Mouse (Mus musculus) CH12.LX (cell line): ENCODE data around the gene Fbxl17. TPM values are rescaled to one million over a fixed set of nuclear protein-coding genes. Genes with fewer than 3 reads are reported as not detected.

ENCODE experiments used
- DNase-seq: peaks from one replicate; pipeline ENCODE4 v3.0.0-alpha.2; 2013; ENCODE audit errors: extremely low read depth
- H3K27ac ChIP-seq: 2 replicates; pipeline ENCODE4 v1.5.1; 2012; ENCODE audit warnings: low read depth, mild to moderate bottlenecking, control low read depth, moderate library complexity; ENCODE audit not compliant: insufficient read depth
- H3K27me3 ChIP-seq: replicated peaks from 2 replicates; pipeline ENCODE3; 2012; ENCODE audit warnings: inconsistent platforms
- H3K36me3 ChIP-seq, 2 experiments: replicated peaks in 1 of 2; 2 replicates each; pipeline versions ENCODE3 to v1.6.1; 2012; ENCODE audit warnings: inconsistent platforms in 1 of 2, low read length in 1 of 2, mild to moderate bottlenecking in 1 of 2, mixed read lengths in 1 of 2, moderate library complexity in 1 of 2; ENCODE audit not compliant: control insufficient read depth in 1 of 2, insufficient read depth in 1 of 2
- H3K4me1 ChIP-seq, 2 experiments: 2 replicates each; pipeline ENCODE4 v1.6.1; 2012; ENCODE audit warnings: inconsistent platforms in 1 of 2, moderate library complexity in 1 of 2; ENCODE audit not compliant: insufficient read depth in 2 of 2, control insufficient read depth in 1 of 2
- H3K4me2 ChIP-seq: 2 replicates; pipeline ENCODE4 v1.6.1; 2012; ENCODE audit warnings: low read depth, mild to moderate bottlenecking, control low read depth; ENCODE audit not compliant: poor library complexity, insufficient read depth, severe bottlenecking
- H3K4me3 ChIP-seq, 3 experiments: fragments of 150-350 bp in 1 of 3; sonication (generic) in 1 of 3; replicated peaks in 1 of 3; 2 replicates each; pipeline versions ENCODE3 to v1.5.1; 2011 to 2012; ENCODE audit warnings: low read depth in 2 of 3, low read length in 2 of 3, mild to moderate bottlenecking in 2 of 3, moderate library complexity in 2 of 3, control low read depth in 1 of 3, improper control_type of control experiment in 1 of 3, inconsistent platforms in 1 of 3, mixed read lengths in 1 of 3; ENCODE audit not compliant: poor library complexity in 1 of 3
- H3K79me2 ChIP-seq: replicated peaks from 2 replicates; pipeline ENCODE4 v1.6.1; 2012; ENCODE audit warnings: mild to moderate bottlenecking, moderate library complexity; ENCODE audit not compliant: control insufficient read depth, poor library complexity, insufficient read depth, severe bottlenecking; ENCODE audit errors: extremely low read depth
- H3K9ac ChIP-seq: 2 replicates; pipeline ENCODE4 v1.6.1; 2012; ENCODE audit warnings: low read depth, mild to moderate bottlenecking, control low read depth, moderate library complexity; ENCODE audit not compliant: insufficient read depth
- H3K9me3 ChIP-seq: replicated peaks from 2 replicates; pipeline ENCODE3; 2012; ENCODE audit warnings: low read length, inconsistent platforms, mixed read lengths
- BHLHE40 ChIP-seq: IDR thresholded peaks from 2 replicates; pipeline ENCODE4 v1.6.1; 2011; ENCODE audit warnings: mild to moderate bottlenecking, low read depth, low read length, improper control_type of control experiment
- CTCF ChIP-seq, 2 experiments: IDR thresholded peaks in 1 of 2; conservative IDR thresholded peaks in 1 of 2; 2 replicates each; pipeline ENCODE4 v1.5.1; 2011 to 2012; ENCODE audit warnings: low read depth in 2 of 2, low read length in 2 of 2, improper control_type of control experiment in 1 of 2, inconsistent platforms in 1 of 2, mild to moderate bottlenecking in 1 of 2, moderate library complexity in 1 of 2
- GABPA ChIP-seq: IDR thresholded peaks from 2 replicates; pipeline ENCODE4 v1.6.1; 2012; ENCODE audit warnings: low read depth, low read length, improper control_type of control experiment, inconsistent platforms; ENCODE audit not compliant: insufficient replicate concordance
- HCFC1 ChIP-seq: IDR thresholded peaks from 2 replicates; pipeline ENCODE4 v1.6.1; 2012; ENCODE audit warnings: low read depth, mild to moderate bottlenecking, inconsistent platforms, low read length, improper control_type of control experiment
- IRF4 ChIP-seq: IDR thresholded peaks from 2 replicates; pipeline ENCODE4 v1.6.1; 2014; ENCODE audit warnings: low read depth, mild to moderate bottlenecking, inconsistent platforms, low read length, improper control_type of control experiment
- JUN ChIP-seq: IDR thresholded peaks from 2 replicates; pipeline ENCODE4 v1.6.1; 2011; ENCODE audit warnings: low read depth, mild to moderate bottlenecking, low read length, improper control_type of control experiment, moderate library complexity; ENCODE audit not compliant: insufficient read depth
- JUND ChIP-seq: conservative IDR thresholded peaks from 2 replicates; pipeline ENCODE4 v1.6.1; 2011; ENCODE audit warnings: low read depth, low read length, improper control_type of control experiment
- MAZ ChIP-seq: IDR thresholded peaks from 2 replicates; pipeline ENCODE4 v1.6.1; 2012; ENCODE audit warnings: low read depth, mild to moderate bottlenecking, inconsistent platforms, low read length, improper control_type of control experiment, moderate library complexity
- MYC ChIP-seq: IDR thresholded peaks from 2 replicates; pipeline ENCODE4 v1.6.1; 2011; ENCODE audit warnings: low read depth, mild to moderate bottlenecking, improper control_type of control experiment, low read length
- POLR2A ChIP-seq: IDR thresholded peaks from 2 replicates; pipeline ENCODE4 v1.6.1; 2011; ENCODE audit warnings: low read depth, mild to moderate bottlenecking, improper control_type of control experiment, low read length
- POLR2AphosphoS2 ChIP-seq: IDR thresholded peaks from 2 replicates; pipeline ENCODE4 v1.6.1; 2011; ENCODE audit warnings: low read depth, low read length, improper control_type of control experiment
- RAD21 ChIP-seq: IDR thresholded peaks from 2 replicates; pipeline ENCODE4 v1.6.1; 2011; ENCODE audit warnings: low read depth, mild to moderate bottlenecking, low read length, improper control_type of control experiment, moderate library complexity
- RCOR1 ChIP-seq: conservative IDR thresholded peaks from 2 replicates; pipeline ENCODE4 v1.6.1; 2012; ENCODE audit warnings: low read depth, mild to moderate bottlenecking, inconsistent platforms, low read length, improper control_type of control experiment
- SIN3A ChIP-seq: IDR thresholded peaks from 2 replicates; pipeline ENCODE4 v1.6.1; 2012; ENCODE audit warnings: low read length, improper control_type of control experiment, inconsistent platforms
- SMC3 ChIP-seq: IDR thresholded peaks from 2 replicates; pipeline ENCODE4 v1.6.1; 2011; ENCODE audit warnings: low read depth, low read length, improper control_type of control experiment
- TBP ChIP-seq: conservative IDR thresholded peaks from 2 replicates; pipeline ENCODE4 v1.6.1; 2011; ENCODE audit warnings: low read depth, low read length, improper control_type of control experiment
- USF1 ChIP-seq: IDR thresholded peaks from 2 replicates; pipeline ENCODE4 v1.6.1; 2014; ENCODE audit warnings: low read depth, mild to moderate bottlenecking, inconsistent platforms, low read length, improper control_type of control experiment
- USF2 ChIP-seq: conservative IDR thresholded peaks from 2 replicates; pipeline ENCODE4 v1.6.1; 2011; ENCODE audit warnings: low read depth, low read length, improper control_type of control experiment
- ZMIZ1 ChIP-seq: IDR thresholded peaks from 2 replicates; pipeline ENCODE4 v1.6.1; 2012; ENCODE audit warnings: low read depth, mild to moderate bottlenecking, inconsistent platforms, low read length, improper control_type of control experiment
- dilution Hi-C: fragments of 300-500 bp; cut with MboI; formaldehyde crosslinking; loops from 2 replicates; pipeline ENCODE4 v1.14.3; 2020; ENCODE audit warnings: low sequenced_read_pairs; ENCODE audit not compliant: extremely low pct_unique_long_range_greater_than_20kb, extremely low pct_ligation_motif_present
- in situ Hi-C: fragments of 300-500 bp; cut with MboI; formaldehyde crosslinking; loops from 3 replicates; pipeline ENCODE4 v1.14.3; 2019; ENCODE audit warnings: low sequenced_read_pairs, low pct_ligation_motif_present, low pct_unique_long_range_greater_than_20kb, mixed read lengths
- polyA plus RNA-seq: library from polyadenylated mRNA; unstranded; fragments of >175 nt; gene quantifications from 2 replicates; pipeline ENCODE4 v1.2.1, GENCODE M21; 2012; ENCODE audit warnings: low read depth; ENCODE audit not compliant: insufficient read length
- total RNA-seq, 2 experiments: library from RNA; depleted of rRNA; stranded (reverse); fragments of 300-350 nt in 1 of 2; fragments of >200 nt in 1 of 2; gene quantifications; 2 replicates each; pipeline ENCODE4 v1.2.3; 2012 to 2014

Gene Fbxl17
- total and polyA plus RNA-seq, 3 experiments = 4.0 to 6.9 (median 4.3) TPM

DNA sequence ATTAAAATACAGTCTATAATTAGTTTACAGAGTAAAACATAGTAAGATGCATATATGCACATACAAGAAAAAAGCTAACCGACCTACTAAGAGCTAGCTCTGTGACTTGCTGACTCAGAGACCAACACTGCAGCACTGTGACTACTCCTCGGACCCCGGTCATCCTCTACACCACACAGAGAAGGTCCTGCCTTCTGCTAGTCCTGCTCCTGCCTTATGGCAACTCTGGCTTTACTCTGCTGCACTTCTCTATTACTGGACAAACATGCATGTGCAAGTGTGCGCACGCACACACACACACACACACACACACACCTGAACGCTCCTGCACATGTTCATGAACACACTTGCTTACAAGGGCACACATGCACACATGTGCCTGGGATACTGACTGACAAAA lies 62.4 kb downstream of the Fbxl17 start:
- Histone ChIP-seq H3K27ac (no peak overlapping the region), H3K36me3 (peaks cover 0 to 3% of the 10 kb centered on the region in 2 experiments), H3K27me3 (no peaks in the 10 kb centered on the region), H3K4me2 (no peak overlapping the region), H3K79me2 (no peaks in the 10 kb centered on the region)
- DNase-seq = no peak
- TF ChIP-seq POLR2A (no peak), MAZ (no peak), SIN3A (no peak), JUN (no peak), BHLHE40 (no peak), SMC3 (no peak), TBP (no peak), JUND (no peak), USF1 (no peak), RCOR1 (no peak), MYC (no peak), USF2 (no peak), GABPA (no peak), ZMIZ1 (no peak)
- TF ChIP-seq, all 38 proteins: peak for 0
- Histone ChIP-seq H3K4me3 (no peak overlapping the region), H3K9ac (no peak overlapping the region), H3K4me1 (peaks cover 0 to 4% of the 10 kb centered on the region in 2 experiments; a peak in 1 of 4 replicates), H3K9me3 (no peaks in the 10 kb centered on the region)
- in situ Hi-C loops (no loop called here), dilution Hi-C loops (no loop called here)

DNA sequence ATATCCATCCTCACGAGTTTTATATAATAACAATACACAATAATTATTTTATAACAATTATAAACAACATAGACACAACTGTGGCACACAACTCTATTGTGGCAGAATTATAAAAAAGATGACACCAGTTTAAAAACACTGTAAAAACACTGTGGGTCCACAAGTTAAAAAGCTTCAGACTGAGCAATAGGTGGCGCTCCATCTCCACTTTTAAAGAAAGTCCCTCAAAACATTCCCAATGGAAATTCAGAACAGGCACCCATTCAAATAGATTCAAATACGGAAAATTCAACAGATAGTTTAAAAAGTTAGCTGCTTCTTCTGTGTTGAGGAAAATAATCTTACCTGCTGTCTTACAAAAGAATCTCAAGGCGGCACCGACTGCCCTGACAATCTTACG lies 65.7 kb downstream of the Fbxl17 start:
- in situ Hi-C loops (no loop called here), dilution Hi-C loops (no loop called here)
- no peaks in the 10 kb centered on the region for H3K27me3 ChIP-seq
- TF ChIP-seq BHLHE40 = no peak
- TF ChIP-seq IRF4 = no peak
- peak; percentile 14 to 62; a peak in 2 of 4 replicates for TF ChIP-seq CTCF (conservative IDR thresholded peaks at IDR 0.05 in 1 of 2, IDR thresholded peaks at IDR 0.05 in 1 of 2; ENCODE audit: low read depth in 2 of 2, low read length in 2 of 2)
- no peak for TF ChIP-seq POLR2AphosphoS2
- TF ChIP-seq RAD21 = peak; percentile 45
- no peak for TF ChIP-seq HCFC1
- no peaks in the 10 kb centered on the region for H3K79me2 ChIP-seq
- no peak overlapping the region for H3K4me2 ChIP-seq
- H3K36me3 ChIP-seq = peaks cover 0 to 10% of the 10 kb centered on the region in 2 experiments
- no peak overlapping the region for H3K27ac ChIP-seq
- H3K4me3 ChIP-seq = no peak overlapping the region
- no peak for DNase-seq
- H3K4me1 ChIP-seq = peaks cover 0 to 4% of the 10 kb centered on the region in 2 experiments; a peak in 1 of 4 replicates
- H3K9ac ChIP-seq = no peak overlapping the region
- no peaks in the 10 kb centered on the region for H3K9me3 ChIP-seq
